Mouse (Mus musculus) heart, postnatal 0 days (tissue): Measurements from ENCODE around the gene Snx18.
A peak's percentile ranks its signal among the peaks of the same experiment; 100 is the strongest.

Experiments
- CTCF ChIP-seq: IDR thresholded peaks from 2 replicates; pipeline ENCODE4 v1.5.1; 2016; ENCODE audit warnings: antibody characterized with exemption, control low read depth, low read depth
- EP300 ChIP-seq: IDR thresholded peaks from 2 replicates; pipeline ENCODE4 v1.6.1; 2016; ENCODE audit warnings: antibody characterized with exemption, low read depth

DNA sequence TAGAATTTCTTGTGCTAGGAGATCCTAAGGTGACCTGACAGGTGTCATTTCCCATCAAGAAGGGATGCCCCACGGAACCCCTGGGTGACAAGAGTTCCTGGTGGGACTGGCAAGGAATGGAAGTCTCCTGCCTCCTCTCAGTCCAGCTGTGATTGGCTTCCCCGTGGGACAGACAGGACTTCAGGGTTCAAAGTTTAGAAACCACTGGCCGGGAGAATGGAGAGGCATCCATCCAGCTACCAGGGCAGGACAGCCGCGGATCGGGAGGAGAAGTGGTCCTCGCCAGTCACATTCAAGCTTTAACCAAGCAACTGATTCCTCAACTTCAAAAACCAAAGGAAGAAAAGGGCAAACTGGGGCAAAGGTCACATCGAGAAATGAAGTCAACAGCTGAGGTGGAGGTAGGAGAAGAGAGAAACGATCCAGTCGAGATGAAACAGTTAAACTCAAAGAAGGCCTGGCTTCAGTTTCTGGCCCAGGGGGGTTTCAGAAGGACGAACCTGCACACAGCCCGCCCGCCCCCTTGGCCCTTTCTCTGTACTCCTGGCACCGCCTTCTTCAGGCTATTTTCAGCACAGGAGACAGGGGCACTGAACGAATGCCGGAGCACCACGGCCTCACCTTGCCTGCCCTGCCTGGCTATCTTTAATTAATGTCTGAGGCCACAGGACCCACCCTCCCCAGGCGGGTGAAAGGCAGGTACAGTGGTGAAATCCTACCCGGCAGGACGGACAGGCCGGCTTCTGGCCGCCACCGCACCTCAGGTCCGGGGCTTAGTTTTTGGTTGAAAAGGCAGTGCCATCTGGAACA is 6.0 kb downstream of the Snx18 start:
- TF ChIP-seq CTCF: no peak
- 0 out of 2 replicates have a peak, but pooled peaks have one; percentile 19 for TF ChIP-seq EP300
